Mouse (Mus musculus) adrenal gland, postnatal 25 days (tissue): ENCODE results near the gene Colq. TPM values are rescaled to one million over a fixed set of nuclear protein-coding genes. Genes with fewer than 3 reads are reported as not detected.

Source experiments
- DNase-seq: peaks from one replicate; pipeline ENCODE4 v3.0.0; 2021; ENCODE audit warnings: mixed read lengths
- total RNA-seq: library from RNA; stranded (reverse); gene quantifications from 2 replicates; pipeline ENCODE4 v1.2.3, GENCODE M21; 2021

Gene Colq
- total RNA-seq, 1 experiment from 2014 or later: not detected

GRCm38 (mm10) chr14:31525040-31525810 is 65.9 kb downstream of the Colq start:
- no peak for DNase-seq

- no peak for DNase-seq
Measured at GRCm38 (mm10) chr14:31521318-31521717, 69.8 kb downstream of the Colq start.

GRCm38 (mm10) chr14:31519165-31519564 is 72.0 kb downstream of the Colq start:
- no peak for DNase-seq

- DNase-seq: no peak
Measured at GRCm38 (mm10) chr14:31515895-31516294, 75.2 kb downstream of the Colq start.

GRCm38 (mm10) chr14:31510322-31510721 is 80.8 kb downstream of the Colq start:
- DNase-seq: no peak

- DNase-seq: peak; percentile 72
Measured at GRCm38 (mm10) chr14:31509911-31510310, 81.2 kb downstream of the Colq start.

- DNase-seq: no peak
Measured at GRCm38 (mm10) chr14:31506456-31506855, 84.7 kb downstream of the Colq start.

- DNase-seq: no peak
Measured at GRCm38 (mm10) chr14:31503406-31503805, 87.7 kb downstream of the Colq start.

- DNase-seq: no peak
Measured at GRCm38 (mm10) chr14:31499526-31499925, 91.6 kb downstream of the Colq start.

GRCm38 (mm10) chr14:31496241-31496646 is 94.9 kb downstream of the Colq start:
- DNase-seq: peak; percentile 42

- DNase-seq: no peak
Measured at GRCm38 (mm10) chr14:31495538-31495937, 95.6 kb downstream of the Colq start.

- DNase-seq: peak; percentile 90
Measured at GRCm38 (mm10) chr14:31494975-31495455, 96.1 kb downstream of the Colq start, which contains the start of gene Mettl6. Mettl6 (minus strand) TSS chr14:31495040.

GRCm38 (mm10) chr14:31494349-31494974 is 96.7 kb downstream of the Colq start, which contains the start of gene Eaf1:
Eaf1 (plus strand) TSS chr14:31494399.
- peak; percentile 33 for DNase-seq

GRCm38 (mm10) chr14:31493901-31494300 is 97.2 kb downstream of the Colq start:
- DNase-seq: no peak

GRCm38 (mm10) chr14:31488055-31488454 is 103.1 kb downstream of the Colq start:
- no peak for DNase-seq

- DNase-seq: no peak
Measured at GRCm38 (mm10) chr14:31486465-31486864, 104.7 kb downstream of the Colq start.

GRCm38 (mm10) chr14:31482417-31482816 is 108.7 kb downstream of the Colq start:
- no peak for DNase-seq

- no peak for DNase-seq
Measured at GRCm38 (mm10) chr14:31473297-31473696, 117.8 kb downstream of the Colq start.

Other genes with a start within 250 kb of the Colq start
- gene Sh3bp5, start 155.3 kb downstream of the Colq start, total RNA-seq: 112 and 134 TPM in 2 replicates
- 41.4 and 50.6 TPM in 2 replicates for gene Eaf1, start 96.9 kb downstream of the Colq start, total RNA-seq
- gene Mettl6, start 96.3 kb downstream of the Colq start, total RNA-seq: 24.4 and 24.5 TPM in 2 replicates
- gene Gm49387, start 49.5 kb upstream of the Colq start, total RNA-seq: 0.62 and 1.2 TPM in 2 replicates
- gene Btd, start 49.7 kb upstream of the Colq start, total RNA-seq: 65.9 and 70.8 TPM in 2 replicates
- 53.2 and 69.0 TPM in 2 replicates for gene Hacl1, start 49.9 kb upstream of the Colq start, total RNA-seq
- gene Ankrd28, start 239.3 kb upstream of the Colq start, total RNA-seq: 20.6 and 25.6 TPM in 2 replicates